Mouse (Mus musculus): ENCODE measurements at regions not wholly inside any gene's neighbourhood (a gene's known extent, or its start where the extent isn't known, plus 50 kb on each side); places are given as distances from the start of the nearest gene placed in this dataset.

GRCm38 (mm10) chr4:31395538-31395937 lies 568.4 kb upstream of the Map3k7 start:
- TF ChIP-seq POLR2A (IDR thresholded peaks at IDR 0.05; ENCODE audit: low read depth, low read length) (no peak), CTCF (IDR thresholded peaks at IDR 0.05; ENCODE audit: extremely low read depth, insufficient read length, insufficient replicate concordance, low read depth, low read length) (no peak)
